Mouse (Mus musculus): ENCODE data around the gene Krtap19-1.

The Krtap19-1 gene

GRCm38 (mm10) chr16:88869311-88869710, at the start of gene Krtap19-1:
Gene Krtap19-1 (minus strand): TSS chr16:88869411.
- no peak for DNase-seq

- DNase-seq, result no peak
These were observed 27.1 kb upstream of the Krtap19-1 start, which contains the start of gene Krtap19-5 for GRCm38 (mm10) chr16:88896357-88896756. Gene Krtap19-5 (minus strand): TSS chr16:88896457.

GRCm38 (mm10) chr16:88886870-88887269, 17.7 kb upstream of the Krtap19-1 start:
- no peak for DNase-seq

GRCm38 (mm10) chr16:88884989-88885388, 15.8 kb upstream of the Krtap19-1 start, which contains the start of gene Krtap19-4:
Gene Krtap19-4 (minus strand): TSS chr16:88885089.
- no peak for DNase-seq

- no peak for DNase-seq
These were observed 8.7 kb upstream of the Krtap19-1 start, which contains the start of gene Krtap19-3 for GRCm38 (mm10) chr16:88877938-88878337. Gene Krtap19-3 (minus strand): TSS chr16:88878038.

- DNase-seq, result no peak
These were observed 5.0 kb upstream of the Krtap19-1 start, which contains the start of gene Krtap19-2 for GRCm38 (mm10) chr16:88874169-88874568. Gene Krtap19-2 (minus strand): TSS chr16:88874269.

- DNase-seq, result no peak
These were observed 4.3 kb downstream of the Krtap19-1 start for GRCm38 (mm10) chr16:88864887-88865407.

- no peak for DNase-seq
These were observed 17.8 kb downstream of the Krtap19-1 start for GRCm38 (mm10) chr16:88851450-88851849.

- no peak for DNase-seq
These were observed 20.7 kb downstream of the Krtap19-1 start for GRCm38 (mm10) chr16:88848558-88848957.

GRCm38 (mm10) chr16:88847363-88847762, 21.8 kb downstream of the Krtap19-1 start:
- no peak for DNase-seq

- DNase-seq, result no peak
These were observed 42.2 kb downstream of the Krtap19-1 start for GRCm38 (mm10) chr16:88826978-88827377.

- no peak for DNase-seq
These were observed 43.0 kb downstream of the Krtap19-1 start, which contains the start of gene Krtap14 for GRCm38 (mm10) chr16:88826095-88826652. Gene Krtap14 (minus strand): TSS chr16:88826145.

- DNase-seq, result no peak
These were observed 45.5 kb downstream of the Krtap19-1 start for GRCm38 (mm10) chr16:88823736-88824135.

- no peak for DNase-seq
These were observed 49.1 kb downstream of the Krtap19-1 start, which contains the start of gene Krtap15 for GRCm38 (mm10) chr16:88820066-88820465. Gene Krtap15 (plus strand): TSS chr16:88820215.

Data from heart, adult 11 months (tissue).